Mouse (Mus musculus) cerebral cortex, adult 2 months (tissue): ENCODE data around the gene Nek7.

Experiments
- WGBS: fragments of 180-500 bp; shearing (Covaris S2); methylation state at CpG from one replicate; pipeline ENCODE4 v1.1.7; 2018; 5-methylcytosine and 5-hydroxymethylcytosine counted together

Gene Nek7

GRCm38 (mm10) chr1:138507446-138508043 lies 112.4 kb downstream of the Nek7 start:
- 39% methylated on average over 13 of the region's 13 CpGs for whole genome bisulfite sequencing

- 20% methylated on average over 4 of the region's 4 CpGs for WGBS
These were observed 112.9 kb downstream of the Nek7 start for GRCm38 (mm10) chr1:138507014-138507413.

- 62% methylated on average over 5 of the region's 5 CpGs for WGBS
These were observed 115.7 kb downstream of the Nek7 start for GRCm38 (mm10) chr1:138504228-138504627.

GRCm38 (mm10) chr1:138500691-138501090 lies 119.2 kb downstream of the Nek7 start:
- 77% methylated on average over 6 of the region's 6 CpGs for WGBS

- WGBS, result 56% methylated on average over 10 of the region's 10 CpGs
These were observed 119.8 kb downstream of the Nek7 start for GRCm38 (mm10) chr1:138500155-138500554.

- 41% methylated on average over 9 of the region's 9 CpGs for WGBS
These were observed 120.5 kb downstream of the Nek7 start for GRCm38 (mm10) chr1:138499461-138499860.

- WGBS, result 86% methylated on average over 6 of the region's 6 CpGs
These were observed 128.4 kb downstream of the Nek7 start for GRCm38 (mm10) chr1:138491382-138492097.

GRCm38 (mm10) chr1:138487569-138487968 lies 132.4 kb downstream of the Nek7 start:
- WGBS, result 90% methylated on average over 5 of the region's 5 CpGs

- WGBS, result 89% methylated on average over 1 of the region's 1 CpGs
These were observed 139.2 kb downstream of the Nek7 start for GRCm38 (mm10) chr1:138480694-138481093.

- WGBS, result 82% methylated on average over 2 of the region's 2 CpGs
These were observed 154.6 kb downstream of the Nek7 start for GRCm38 (mm10) chr1:138465352-138465751.

GRCm38 (mm10) chr1:138461425-138461824 lies 158.5 kb downstream of the Nek7 start:
- WGBS, result 57% methylated on average over 3 of the region's 3 CpGs

- 55% methylated on average over 2 of the region's 2 CpGs for WGBS
These were observed 170.5 kb downstream of the Nek7 start for GRCm38 (mm10) chr1:138449476-138449851.

- WGBS, result 51% methylated on average over 15 of the region's 15 CpGs
These were observed 171.1 kb downstream of the Nek7 start for GRCm38 (mm10) chr1:138448635-138449475.

GRCm38 (mm10) chr1:138446846-138447245 lies 173.1 kb downstream of the Nek7 start:
- WGBS, result 78% methylated on average over 1 of the region's 1 CpGs
